Mouse (Mus musculus) CH12.LX (cell line): ENCODE data around the gene Serpinc1. TPM values are rescaled to one million over a fixed set of nuclear protein-coding genes. Genes with fewer than 3 reads are reported as not detected.
A peak's percentile ranks its signal among the peaks of the same experiment; 100 is the strongest.

Source experiments
- DNase-seq: peaks from one replicate; pipeline ENCODE4 v3.0.0-alpha.2; 2013; ENCODE audit errors: extremely low read depth
- H3K27ac ChIP-seq: 2 replicates; pipeline ENCODE4 v1.5.1; 2012; ENCODE audit warnings: low read depth, mild to moderate bottlenecking, control low read depth, moderate library complexity; ENCODE audit not compliant: insufficient read depth
- H3K27me3 ChIP-seq: replicated peaks from 2 replicates; pipeline ENCODE3; 2012; ENCODE audit warnings: inconsistent platforms
- H3K36me3 ChIP-seq, 2 experiments: replicated peaks in 1 of 2; 2 replicates each; pipeline versions ENCODE3 to v1.6.1; 2012; ENCODE audit warnings: inconsistent platforms in 1 of 2, low read length in 1 of 2, mild to moderate bottlenecking in 1 of 2, mixed read lengths in 1 of 2, moderate library complexity in 1 of 2; ENCODE audit not compliant: control insufficient read depth in 1 of 2, insufficient read depth in 1 of 2
- H3K4me1 ChIP-seq, 2 experiments: 2 replicates each; pipeline ENCODE4 v1.6.1; 2012; ENCODE audit warnings: inconsistent platforms in 1 of 2, moderate library complexity in 1 of 2; ENCODE audit not compliant: insufficient read depth in 2 of 2, control insufficient read depth in 1 of 2
- H3K4me2 ChIP-seq: 2 replicates; pipeline ENCODE4 v1.6.1; 2012; ENCODE audit warnings: low read depth, mild to moderate bottlenecking, control low read depth; ENCODE audit not compliant: poor library complexity, insufficient read depth, severe bottlenecking
- H3K4me3 ChIP-seq, 3 experiments: fragments of 150-350 bp in 1 of 3; sonication (generic) in 1 of 3; replicated peaks in 1 of 3; 2 replicates each; pipeline versions ENCODE3 to v1.5.1; 2011 to 2012; ENCODE audit warnings: low read depth in 2 of 3, low read length in 2 of 3, mild to moderate bottlenecking in 2 of 3, moderate library complexity in 2 of 3, control low read depth in 1 of 3, improper control_type of control experiment in 1 of 3, inconsistent platforms in 1 of 3, mixed read lengths in 1 of 3; ENCODE audit not compliant: poor library complexity in 1 of 3
- H3K79me2 ChIP-seq: replicated peaks from 2 replicates; pipeline ENCODE4 v1.6.1; 2012; ENCODE audit warnings: mild to moderate bottlenecking, moderate library complexity; ENCODE audit not compliant: control insufficient read depth, poor library complexity, insufficient read depth, severe bottlenecking; ENCODE audit errors: extremely low read depth
- H3K9ac ChIP-seq: 2 replicates; pipeline ENCODE4 v1.6.1; 2012; ENCODE audit warnings: low read depth, mild to moderate bottlenecking, control low read depth, moderate library complexity; ENCODE audit not compliant: insufficient read depth
- H3K9me3 ChIP-seq: replicated peaks from 2 replicates; pipeline ENCODE3; 2012; ENCODE audit warnings: low read length, inconsistent platforms, mixed read lengths
- BHLHE40 ChIP-seq: IDR thresholded peaks from 2 replicates; pipeline ENCODE4 v1.6.1; 2011; ENCODE audit warnings: mild to moderate bottlenecking, low read depth, low read length, improper control_type of control experiment
- CHD1 ChIP-seq: IDR thresholded peaks from 2 replicates; pipeline ENCODE4 v1.6.1; 2012; ENCODE audit warnings: low read depth, low read length, improper control_type of control experiment, inconsistent platforms
- CTCF ChIP-seq, 2 experiments: IDR thresholded peaks in 1 of 2; conservative IDR thresholded peaks in 1 of 2; 2 replicates each; pipeline ENCODE4 v1.5.1; 2011 to 2012; ENCODE audit warnings: low read depth in 2 of 2, low read length in 2 of 2, improper control_type of control experiment in 1 of 2, inconsistent platforms in 1 of 2, mild to moderate bottlenecking in 1 of 2, moderate library complexity in 1 of 2
- ELF1 ChIP-seq: IDR thresholded peaks from 2 replicates; pipeline ENCODE4 v1.6.1; 2014; ENCODE audit warnings: low read depth, mild to moderate bottlenecking, inconsistent platforms, low read length, improper control_type of control experiment
- ETS1 ChIP-seq: conservative IDR thresholded peaks from 2 replicates; pipeline ENCODE4 v1.6.1; 2012; ENCODE audit warnings: low read depth, mild to moderate bottlenecking, inconsistent platforms, low read length, improper control_type of control experiment, moderate library complexity
- GABPA ChIP-seq: IDR thresholded peaks from 2 replicates; pipeline ENCODE4 v1.6.1; 2012; ENCODE audit warnings: low read depth, low read length, improper control_type of control experiment, inconsistent platforms; ENCODE audit not compliant: insufficient replicate concordance
- HCFC1 ChIP-seq: IDR thresholded peaks from 2 replicates; pipeline ENCODE4 v1.6.1; 2012; ENCODE audit warnings: low read depth, mild to moderate bottlenecking, inconsistent platforms, low read length, improper control_type of control experiment
- IRF4 ChIP-seq: IDR thresholded peaks from 2 replicates; pipeline ENCODE4 v1.6.1; 2014; ENCODE audit warnings: low read depth, mild to moderate bottlenecking, inconsistent platforms, low read length, improper control_type of control experiment
- JUN ChIP-seq: IDR thresholded peaks from 2 replicates; pipeline ENCODE4 v1.6.1; 2011; ENCODE audit warnings: low read depth, mild to moderate bottlenecking, low read length, improper control_type of control experiment, moderate library complexity; ENCODE audit not compliant: insufficient read depth
- JUND ChIP-seq: conservative IDR thresholded peaks from 2 replicates; pipeline ENCODE4 v1.6.1; 2011; ENCODE audit warnings: low read depth, low read length, improper control_type of control experiment
- KAT2A ChIP-seq: IDR thresholded peaks from 2 replicates; pipeline ENCODE4 v1.6.1; 2012; ENCODE audit warnings: low read length, improper control_type of control experiment, inconsistent platforms; ENCODE audit not compliant: insufficient replicate concordance
- MAFK ChIP-seq: IDR thresholded peaks from 2 replicates; pipeline ENCODE4 v1.6.1; 2011; ENCODE audit warnings: low read length, improper control_type of control experiment; ENCODE audit not compliant: insufficient replicate concordance
- MAX ChIP-seq: IDR thresholded peaks from 2 replicates; pipeline ENCODE4 v1.6.1; 2011; ENCODE audit warnings: low read length, improper control_type of control experiment
- MAZ ChIP-seq: IDR thresholded peaks from 2 replicates; pipeline ENCODE4 v1.6.1; 2012; ENCODE audit warnings: low read depth, mild to moderate bottlenecking, inconsistent platforms, low read length, improper control_type of control experiment, moderate library complexity
- MEF2A ChIP-seq: IDR thresholded peaks from 2 replicates; pipeline ENCODE4 v1.6.1; 2014; ENCODE audit warnings: low read depth, mild to moderate bottlenecking, inconsistent platforms, low read length, improper control_type of control experiment, borderline replicate concordance
- NRF1 ChIP-seq: IDR thresholded peaks from 2 replicates; pipeline ENCODE4 v1.6.1; 2014; ENCODE audit warnings: low read depth, mild to moderate bottlenecking, inconsistent platforms, low read length, improper control_type of control experiment, moderate library complexity
- POLR2A ChIP-seq: IDR thresholded peaks from 2 replicates; pipeline ENCODE4 v1.6.1; 2011; ENCODE audit warnings: low read depth, mild to moderate bottlenecking, improper control_type of control experiment, low read length
- POLR2AphosphoS2 ChIP-seq: IDR thresholded peaks from 2 replicates; pipeline ENCODE4 v1.6.1; 2011; ENCODE audit warnings: low read depth, low read length, improper control_type of control experiment
- RAD21 ChIP-seq: IDR thresholded peaks from 2 replicates; pipeline ENCODE4 v1.6.1; 2011; ENCODE audit warnings: low read depth, mild to moderate bottlenecking, low read length, improper control_type of control experiment, moderate library complexity
- RCOR1 ChIP-seq: conservative IDR thresholded peaks from 2 replicates; pipeline ENCODE4 v1.6.1; 2012; ENCODE audit warnings: low read depth, mild to moderate bottlenecking, inconsistent platforms, low read length, improper control_type of control experiment
- SMC3 ChIP-seq: IDR thresholded peaks from 2 replicates; pipeline ENCODE4 v1.6.1; 2011; ENCODE audit warnings: low read depth, low read length, improper control_type of control experiment
- TBP ChIP-seq: conservative IDR thresholded peaks from 2 replicates; pipeline ENCODE4 v1.6.1; 2011; ENCODE audit warnings: low read depth, low read length, improper control_type of control experiment
- UBTF ChIP-seq: IDR thresholded peaks from 2 replicates; pipeline ENCODE4 v1.6.1; 2012; ENCODE audit warnings: low read depth, mild to moderate bottlenecking, inconsistent platforms, low read length, improper control_type of control experiment, moderate library complexity
- USF1 ChIP-seq: IDR thresholded peaks from 2 replicates; pipeline ENCODE4 v1.6.1; 2014; ENCODE audit warnings: low read depth, mild to moderate bottlenecking, inconsistent platforms, low read length, improper control_type of control experiment
- USF2 ChIP-seq: conservative IDR thresholded peaks from 2 replicates; pipeline ENCODE4 v1.6.1; 2011; ENCODE audit warnings: low read depth, low read length, improper control_type of control experiment
- ZKSCAN1 ChIP-seq: IDR thresholded peaks from 2 replicates; pipeline ENCODE4 v1.6.1; 2012; ENCODE audit warnings: low read depth, inconsistent platforms, low read length, improper control_type of control experiment, borderline replicate concordance
- ZNF384 ChIP-seq: IDR thresholded peaks from 2 replicates; pipeline ENCODE4 v1.6.1; 2012; ENCODE audit warnings: low read depth, low read length, improper control_type of control experiment, inconsistent platforms
- dilution Hi-C: fragments of 300-500 bp; cut with MboI; formaldehyde crosslinking; loops from 2 replicates; pipeline ENCODE4 v1.14.3; 2020; ENCODE audit warnings: low sequenced_read_pairs; ENCODE audit not compliant: extremely low pct_unique_long_range_greater_than_20kb, extremely low pct_ligation_motif_present
- in situ Hi-C: fragments of 300-500 bp; cut with MboI; formaldehyde crosslinking; loops from 3 replicates; pipeline ENCODE4 v1.14.3; 2019; ENCODE audit warnings: low sequenced_read_pairs, low pct_ligation_motif_present, low pct_unique_long_range_greater_than_20kb, mixed read lengths
- polyA plus RNA-seq: library from polyadenylated mRNA; unstranded; fragments of >175 nt; gene quantifications from 2 replicates; pipeline ENCODE4 v1.2.1, GENCODE M21; 2012; ENCODE audit warnings: low read depth; ENCODE audit not compliant: insufficient read length
- total RNA-seq, 2 experiments: library from RNA; depleted of rRNA; stranded (reverse); fragments of 300-350 nt in 1 of 2; fragments of >200 nt in 1 of 2; gene quantifications; 2 replicates each; pipeline ENCODE4 v1.2.3; 2012 to 2014

The Serpinc1 gene
- total and polyA plus RNA-seq, 3 experiments: 149 to 204 (median 202) TPM

DNA sequence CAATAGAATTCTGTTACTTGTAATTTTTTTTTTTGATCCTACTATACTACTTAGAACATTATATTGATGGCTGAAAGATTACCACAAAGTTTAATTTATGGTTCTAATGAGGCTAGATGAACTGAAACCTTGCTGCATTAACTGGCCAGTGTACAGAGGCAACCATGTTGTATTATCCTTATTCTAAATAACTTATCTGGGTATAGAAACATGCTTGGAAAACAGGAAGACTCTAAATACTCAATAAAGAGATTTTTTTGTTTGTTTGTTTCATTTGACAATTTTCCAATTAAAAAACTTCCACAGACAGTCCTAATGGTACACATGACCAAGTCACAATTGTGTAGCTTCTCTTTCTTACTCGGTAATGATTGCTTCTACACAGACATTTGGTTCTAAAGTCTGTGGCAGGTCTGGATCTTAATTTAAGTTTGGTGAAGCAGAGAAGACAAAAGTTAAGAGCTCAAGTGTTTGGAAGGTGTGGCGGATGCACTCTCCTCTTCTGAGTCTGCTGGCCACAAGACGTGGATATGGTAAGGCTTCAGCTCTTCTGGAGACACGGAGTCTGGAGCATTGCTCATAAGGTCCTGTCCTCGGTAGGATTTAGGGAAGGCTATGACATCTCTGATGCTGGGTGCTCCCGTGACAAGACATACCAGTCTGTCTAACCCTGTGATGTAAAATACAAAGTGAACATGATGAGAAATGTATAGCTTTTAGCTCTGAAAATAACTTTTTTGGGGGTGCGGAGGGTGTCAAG lies 63.1 kb downstream of the Serpinc1 start:
- peak; percentile 53 for DNase-seq
- Histone ChIP-seq H3K9ac (no peak overlapping the region), H3K9me3 (no peaks in the 10 kb centered on the region), H3K27me3 (no peaks in the 10 kb centered on the region), H3K79me2 (peaks cover 11% of the 10 kb centered on the region), H3K27ac (no peak overlapping the region), H3K4me1 (peaks cover 0 to 13% of the 10 kb centered on the region in 2 experiments; a peak in 2 of 4 replicates)
- dilution Hi-C loops: no loop called here
- TF ChIP-seq RAD21 (no peak), CHD1 (no peak), KAT2A (no peak), USF2 (no peak), RCOR1 (no peak), HCFC1 (no peak), NRF1 (no peak), ELF1 (no peak), TBP (no peak), JUND (no peak), MAFK (no peak), ZNF384 (no peak), ZKSCAN1 (no peak), JUN (no peak), USF1 (no peak), POLR2A (no peak), MEF2A (no peak)
- TF ChIP-seq, all 38 proteins: peak for 0
- no peak overlapping the region for H3K4me2 ChIP-seq
- no peak overlapping the region for H3K4me3 ChIP-seq
- H3K36me3 ChIP-seq: peaks cover 53 to 77% of the 10 kb centered on the region in 2 experiments
- in situ Hi-C loops: no loop called here

- no peak for DNase-seq
- Histone ChIP-seq H3K79me2 (no peaks in the 10 kb centered on the region), H3K4me3 (no peak overlapping the region), H3K9me3 (no peaks in the 10 kb centered on the region), H3K36me3 (peaks cover 48 to 86% of the 10 kb centered on the region in 2 experiments), H3K4me1 (no peaks in the 10 kb centered on the region), H3K9ac (no peak overlapping the region), H3K4me2 (no peak overlapping the region), H3K27me3 (no peaks in the 10 kb centered on the region), H3K27ac (no peak overlapping the region)
- no peak for TF ChIP-seq MAZ
- TF ChIP-seq SMC3: no peak
- no peak for TF ChIP-seq MAX
- TF ChIP-seq RAD21: no peak
- TF ChIP-seq CTCF (conservative IDR thresholded peaks at IDR 0.05 in 1 of 2, IDR thresholded peaks at IDR 0.05 in 1 of 2; ENCODE audit: low read depth in 2 of 2, low read length in 2 of 2): no peak
- TF ChIP-seq ETS1: no peak
- TF ChIP-seq UBTF: no peak
- no peak for TF ChIP-seq POLR2AphosphoS2
- no peak for TF ChIP-seq IRF4
- no peak for TF ChIP-seq GABPA
- TF ChIP-seq JUND: no peak
- TF ChIP-seq RCOR1: no peak
- TF ChIP-seq ELF1: no peak
- TF ChIP-seq BHLHE40: no peak
- no peak for TF ChIP-seq MAFK
- no peak for TF ChIP-seq HCFC1
- dilution Hi-C loops (no loop called here), in situ Hi-C loops (no loop called here)
Observed at GRCm38 (mm10) chr1:161046972-161047371, 68.6 kb downstream of the Serpinc1 start.
